Mouse (Mus musculus) neural tube, embryonic 11.5 days (tissue): Measurements from ENCODE around the gene Tnr. TPM values are rescaled to one million over a fixed set of nuclear protein-coding genes. Genes with fewer than 3 reads are reported as not detected.

Experiments used
- ATAC-seq: fragments of 200-750 bp; cut with Nextera tagmentation; 2 replicates; pipeline ENCODE4 v1.8.0; 2017; ENCODE audit warnings: moderate number of reproducible peaks, mild to moderate bottlenecking, moderate TSS enrichment, moderate library complexity; ENCODE audit not compliant: insufficient read depth, low FRiP score, low TSS enrichment
- DNase-seq: peaks from one replicate; pipeline ENCODE4 v3.0.0-alpha.2; 2015; ENCODE audit warnings: low spot score
- H3K27ac ChIP-seq: fragments of 300-500 bp; sonication (generic); 2 replicates; pipeline ENCODE4 v1.5.1; 2014; ENCODE audit warnings: low read depth, mild to moderate bottlenecking, low read length
- H3K27me3 ChIP-seq: fragments of 300-500 bp; sonication (generic); 2 replicates; pipeline ENCODE4 v1.6.1; 2014; ENCODE audit warnings: mild to moderate bottlenecking, low read length, mixed read lengths; ENCODE audit not compliant: control insufficient read depth, insufficient read depth
- H3K36me3 ChIP-seq: fragments of 300-500 bp; sonication (generic); 2 replicates; pipeline ENCODE4 v1.6.1; 2014; ENCODE audit warnings: mild to moderate bottlenecking, low read length, moderate library complexity, mixed read lengths; ENCODE audit not compliant: control insufficient read depth, insufficient read depth
- H3K4me1 ChIP-seq: fragments of 300-500 bp; sonication (generic); 2 replicates; pipeline ENCODE4 v1.6.1; 2014; ENCODE audit warnings: low read length, mixed read lengths; ENCODE audit not compliant: control insufficient read depth, insufficient read depth
- H3K4me2 ChIP-seq: fragments of 300-500 bp; sonication (generic); 2 replicates; pipeline ENCODE4 v1.6.1; 2014; ENCODE audit warnings: low read depth, mild to moderate bottlenecking, moderate library complexity
- H3K4me3 ChIP-seq: fragments of 300-500 bp; sonication (generic); 2 replicates; pipeline ENCODE4 v1.5.1; 2014; ENCODE audit warnings: low read depth, low read length
- H3K9ac ChIP-seq: fragments of 300-500 bp; sonication (generic); 2 replicates; pipeline ENCODE4 v1.6.1; 2014; ENCODE audit warnings: mild to moderate bottlenecking, low read length
- H3K9me3 ChIP-seq: fragments of 300-500 bp; sonication (generic); 2 replicates; pipeline ENCODE4 v1.6.1; 2016; ENCODE audit warnings: low read length; ENCODE audit not compliant: control insufficient read depth
- WGBS: fragments of 180-500 bp; shearing (Covaris S2); extraction: QIAGEN DNeasy Blood & Tissue Kit; methylation state at CpG from one replicate; pipeline ENCODE4 v1.1.7; 2014; 5-methylcytosine and 5-hydroxymethylcytosine counted together
- polyA plus RNA-seq: library from polyadenylated mRNA; unstranded; fragments of >200 nt; fragmentation: Nextera tagmentation; extraction: Ambion mirVana; gene quantifications from 2 replicates; pipeline ENCODE4 v1.2.1, GENCODE M21; 2014

Tnr gene
- polyA plus RNA-seq, 1 experiment from 2014 or later = 1.2 TPM

- Histone ChIP-seq H3K4me2 (no peak overlapping the region), H3K27me3 (no peaks in the 10 kb centered on the region), H3K4me3 (no peak overlapping the region), H3K9me3 (no peaks in the 10 kb centered on the region), H3K4me1 (no peaks in the 10 kb centered on the region), H3K27ac (no peak overlapping the region), H3K9ac (no peak overlapping the region), H3K36me3 (no peaks in the 10 kb centered on the region)
- DNase-seq (no peak), ATAC-seq (no peak)
- WGBS = 92% methylated on average over 2 of the region's 2 CpGs
These were observed 269.0 kb downstream of the Tnr start for GRCm38 (mm10) chr1:159792546-159792945.

DNA sequence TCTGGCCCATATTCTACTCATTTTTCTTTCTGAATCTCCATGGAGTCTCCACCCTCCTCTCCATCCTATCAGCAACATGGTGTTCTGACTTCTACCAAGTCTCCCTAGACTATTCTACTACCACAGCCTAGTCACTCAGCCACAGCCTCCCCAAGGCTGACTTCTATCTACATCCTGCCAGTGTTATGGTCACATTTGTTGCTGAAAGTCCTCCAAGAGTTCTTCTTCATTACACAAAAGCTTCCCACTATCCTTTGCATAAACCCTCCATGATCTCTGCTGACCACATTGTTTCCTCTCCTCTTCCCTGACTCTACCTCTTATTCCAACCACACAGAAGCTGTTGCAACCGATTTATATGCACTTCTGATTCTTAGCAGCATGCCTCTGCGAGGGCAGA lies 272.5 kb downstream of the Tnr start:
- DNase-seq (no peak), ATAC-seq (no peak)
- Histone ChIP-seq H3K27ac (no peak overlapping the region), H3K4me1 (no peaks in the 10 kb centered on the region), H3K4me2 (no peak overlapping the region), H3K4me3 (no peak overlapping the region), H3K27me3 (no peaks in the 10 kb centered on the region), H3K36me3 (no peaks in the 10 kb centered on the region), H3K9ac (no peak overlapping the region), H3K9me3 (no peaks in the 10 kb centered on the region)
- WGBS = 79% methylated on average over 2 of the region's 2 CpGs

DNA sequence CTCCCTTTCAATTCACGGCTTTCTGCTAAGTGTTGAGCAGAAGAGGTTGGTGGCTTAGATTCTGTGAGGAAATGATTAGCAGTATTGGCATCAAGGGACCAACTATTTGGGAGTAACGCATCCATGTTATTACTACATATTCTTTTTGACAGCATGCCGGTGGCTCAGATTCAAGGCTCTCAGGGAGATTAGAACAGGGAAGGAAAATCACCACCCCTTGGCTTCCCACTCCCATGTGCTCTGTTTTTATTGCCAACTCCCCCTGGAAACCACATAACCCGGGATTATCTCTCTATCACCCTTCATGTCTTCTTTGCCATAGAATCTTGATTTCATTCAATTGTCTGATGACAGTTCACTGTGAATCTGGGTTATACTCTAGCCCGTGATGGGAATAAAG lies 276.8 kb downstream of the Tnr start:
- WGBS = 86% methylated on average over 5 of the region's 5 CpGs
- Histone ChIP-seq H3K4me3 (no peak overlapping the region), H3K9me3 (no peaks in the 10 kb centered on the region), H3K36me3 (no peaks in the 10 kb centered on the region), H3K27ac (no peak overlapping the region), H3K4me2 (no peak overlapping the region), H3K4me1 (no peaks in the 10 kb centered on the region), H3K9ac (no peak overlapping the region), H3K27me3 (no peaks in the 10 kb centered on the region)
- no peak for ATAC-seq
- DNase-seq = no peak

GRCm38 (mm10) chr1:159801753-159802152 lies 278.2 kb downstream of the Tnr start:
- ATAC-seq (no peak), DNase-seq (no peak)
- WGBS = 80% methylated on average over 4 of the region's 4 CpGs

DNA sequence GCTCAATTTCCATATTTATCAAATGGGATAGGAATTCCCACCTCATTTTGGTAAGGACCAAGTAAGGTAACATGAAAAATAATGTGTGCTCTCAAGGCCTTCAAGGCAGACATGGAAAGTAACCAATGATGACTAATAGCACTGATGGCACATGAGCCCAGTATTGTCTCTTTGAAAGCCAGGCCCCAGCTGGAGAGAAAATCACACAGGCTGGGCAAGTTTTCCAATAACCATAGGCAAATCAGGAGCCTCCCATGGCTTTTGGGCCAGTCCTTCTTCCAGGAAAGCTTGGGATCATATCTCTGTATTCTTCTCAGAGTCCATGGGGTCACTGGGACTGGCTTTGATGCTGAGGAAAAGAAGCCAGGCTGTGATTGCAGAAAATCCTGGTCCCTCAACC lies 280.1 kb downstream of the Tnr start:
- ATAC-seq (no peak), DNase-seq (no peak)
- Histone ChIP-seq H3K4me2 (no peak overlapping the region), H3K9me3 (no peaks in the 10 kb centered on the region), H3K27me3 (no peaks in the 10 kb centered on the region), H3K27ac (no peak overlapping the region), H3K36me3 (no peaks in the 10 kb centered on the region), H3K4me1 (no peaks in the 10 kb centered on the region), H3K4me3 (no peak overlapping the region), H3K9ac (no peak overlapping the region)

More at GRCm38 (mm10) chr1:159801753-159802152, 278.2 kb downstream of the Tnr start:
- H3K4me1 ChIP-seq = no peaks in the 10 kb centered on the region
- no peak overlapping the region for H3K4me3 ChIP-seq
- H3K9ac ChIP-seq = no peak overlapping the region
- H3K27me3 ChIP-seq = no peaks in the 10 kb centered on the region
- H3K4me2 ChIP-seq = no peak overlapping the region
- H3K36me3 ChIP-seq = no peaks in the 10 kb centered on the region
- no peak overlapping the region for H3K27ac ChIP-seq
- H3K9me3 ChIP-seq = no peaks in the 10 kb centered on the region

- Histone ChIP-seq H3K4me2 (no peak overlapping the region), H3K4me3 (no peak overlapping the region), H3K27me3 (no peaks in the 10 kb centered on the region), H3K4me1 (peaks cover 3% of the 10 kb centered on the region; the same call in 1 of the 2 replicates), H3K9ac (no peak overlapping the region), H3K36me3 (no peaks in the 10 kb centered on the region), H3K27ac (no peak overlapping the region), H3K9me3 (no peaks in the 10 kb centered on the region)
- DNase-seq (no peak), ATAC-seq (no peak)
- WGBS = 58% methylated on average over 3 of the region's 3 CpGs
These were observed 285.9 kb downstream of the Tnr start for GRCm38 (mm10) chr1:159809493-159809892.

DNA sequence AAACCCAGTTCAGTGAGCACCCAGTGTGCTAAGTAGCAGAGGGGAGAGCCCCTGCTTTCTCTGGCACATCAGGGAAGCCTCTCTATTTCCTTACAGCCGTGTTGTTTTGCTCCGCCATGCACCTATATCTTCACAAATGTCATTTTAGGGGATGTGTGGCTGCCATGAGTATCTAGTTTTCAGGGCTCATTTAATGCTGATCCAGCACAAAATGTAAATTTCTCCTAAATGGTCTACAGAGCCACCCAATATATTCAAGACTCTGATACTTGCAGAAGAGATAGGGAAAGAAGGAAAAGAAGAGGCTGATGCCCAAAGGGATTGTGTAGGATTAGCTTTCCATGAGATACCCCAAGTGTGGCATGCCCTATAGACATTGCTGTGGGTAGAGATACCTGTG lies 288.2 kb downstream of the Tnr start:
- H3K4me1 ChIP-seq = peaks cover 3% of the 10 kb centered on the region; the same call in 1 of the 2 replicates
- no peak for ATAC-seq
- H3K9ac ChIP-seq = no peak overlapping the region
- WGBS = 86% methylated on average over 2 of the region's 2 CpGs
- H3K9me3 ChIP-seq = no peaks in the 10 kb centered on the region
- no peaks in the 10 kb centered on the region for H3K36me3 ChIP-seq
- no peak overlapping the region for H3K4me3 ChIP-seq
- no peak for DNase-seq
- no peak overlapping the region for H3K4me2 ChIP-seq
- H3K27me3 ChIP-seq = no peaks in the 10 kb centered on the region
- H3K27ac ChIP-seq = no peak overlapping the region

DNA sequence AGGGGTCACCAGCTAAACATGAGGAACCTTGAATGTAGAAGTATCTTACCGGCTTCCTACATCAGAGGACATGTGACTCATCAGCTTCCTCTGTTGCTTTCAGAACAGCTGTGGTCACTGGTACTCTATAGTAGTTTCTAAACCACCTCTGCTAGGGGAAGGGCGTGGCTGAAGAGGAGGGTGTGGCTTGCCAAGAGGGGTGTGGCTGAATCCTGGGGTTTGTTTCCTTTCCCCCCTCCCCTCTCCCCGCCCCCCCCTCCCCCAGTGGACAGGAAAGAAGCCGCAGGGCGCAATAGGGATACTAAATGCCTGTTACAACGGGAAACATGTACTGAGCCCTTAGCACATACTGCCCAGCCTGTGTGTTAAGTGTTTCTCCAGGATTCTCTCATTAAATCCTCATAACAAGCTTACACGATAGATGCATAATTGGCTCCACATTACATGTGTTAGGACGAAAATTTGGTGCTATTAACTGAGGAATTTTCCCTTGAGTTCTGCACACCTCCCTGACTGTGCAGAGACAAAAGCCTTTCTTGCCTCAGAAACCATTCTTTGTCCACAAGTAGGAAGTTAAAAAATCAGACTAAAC lies 289.3 kb downstream of the Tnr start:
- Histone ChIP-seq H3K4me3 (no peak overlapping the region), H3K27ac (no peak overlapping the region), H3K36me3 (no peaks in the 10 kb centered on the region), H3K9ac (no peak overlapping the region), H3K4me2 (no peak overlapping the region), H3K27me3 (no peaks in the 10 kb centered on the region), H3K4me1 (peaks cover 3% of the 10 kb centered on the region; the same call in 1 of the 2 replicates), H3K9me3 (no peaks in the 10 kb centered on the region)
- 8% methylated on average over 8 of the region's 8 CpGs for WGBS
- DNase-seq (no peak), ATAC-seq (0 out of 2 replicates have a peak, but pooled peaks have one; percentile 48)

DNA sequence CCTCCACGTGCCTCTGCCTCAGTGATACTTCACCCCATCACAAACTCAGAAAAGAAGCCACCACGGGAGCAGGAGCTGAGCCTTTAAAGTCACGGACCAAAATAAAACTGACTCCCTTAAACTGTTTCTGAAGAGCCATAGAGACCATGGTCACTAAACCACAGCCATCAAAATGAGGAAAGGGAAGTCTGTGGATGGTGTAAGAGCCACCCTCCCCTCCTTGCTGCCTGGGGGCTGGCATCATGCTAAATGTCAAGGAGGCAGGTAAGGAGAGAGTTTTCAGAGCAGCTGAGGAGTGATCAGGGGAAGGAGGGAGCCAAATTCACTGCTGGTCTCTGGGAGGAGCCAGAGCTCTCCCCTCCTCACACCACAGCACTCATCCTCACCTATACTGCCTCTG lies 290.8 kb downstream of the Tnr start:
- 48% methylated on average over 3 of the region's 3 CpGs for WGBS
- no peaks in the 10 kb centered on the region for H3K36me3 ChIP-seq
- H3K4me1 ChIP-seq = peaks cover 3% of the 10 kb centered on the region; the same call in 1 of the 2 replicates
- H3K27ac ChIP-seq = no peak overlapping the region
- DNase-seq (no peak), ATAC-seq (no peak)
- H3K27me3 ChIP-seq = no peaks in the 10 kb centered on the region
- no peak overlapping the region for H3K4me3 ChIP-seq
- H3K9me3 ChIP-seq = no peaks in the 10 kb centered on the region
- no peak overlapping the region for H3K4me2 ChIP-seq
- no peak overlapping the region for H3K9ac ChIP-seq
